Mouse (Mus musculus) hindbrain, embryonic 13.5 days (tissue): ENCODE measurements at regions not wholly inside any gene's neighbourhood (a gene's known extent, or its start where the extent isn't known, plus 50 kb on each side); places are given as distances from the start of the nearest gene placed in this dataset.

Experiments used
- ATAC-seq: fragments of 200-750 bp; cut with Nextera tagmentation; 2 replicates; pipeline ENCODE4 v1.8.0; 2017; ENCODE audit warnings: moderate TSS enrichment; ENCODE audit not compliant: low FRiP score
- H3K27ac ChIP-seq: fragments of 300-500 bp; sonication (generic); 2 replicates; pipeline ENCODE4 v1.5.1; 2015; ENCODE audit warnings: inconsistent platforms, mild to moderate bottlenecking, moderate library complexity
- H3K27me3 ChIP-seq: fragments of 300-500 bp; sonication (generic); 2 replicates; pipeline ENCODE4 v1.6.1; 2015; ENCODE audit warnings: mild to moderate bottlenecking, inconsistent platforms
- H3K36me3 ChIP-seq: fragments of 300-500 bp; sonication (generic); 2 replicates; pipeline ENCODE4 v1.6.1; 2015; ENCODE audit warnings: mild to moderate bottlenecking, inconsistent platforms
- H3K4me1 ChIP-seq: fragments of 300-500 bp; sonication (generic); replicated peaks from 2 replicates; pipeline ENCODE4 v1.6.1; 2015; ENCODE audit warnings: inconsistent platforms
- H3K4me2 ChIP-seq: fragments of 300-500 bp; sonication (generic); 2 replicates; pipeline ENCODE4 v1.6.1; 2015; ENCODE audit warnings: inconsistent platforms, mild to moderate bottlenecking, moderate library complexity
- H3K4me3 ChIP-seq: fragments of 300-500 bp; sonication (generic); 2 replicates; pipeline ENCODE4 v1.5.1; 2015; ENCODE audit warnings: mild to moderate bottlenecking, inconsistent platforms
- H3K9ac ChIP-seq: fragments of 300-500 bp; sonication (generic); 2 replicates; pipeline ENCODE4 v1.6.1; 2015; ENCODE audit warnings: mild to moderate bottlenecking, inconsistent platforms
- H3K9me3 ChIP-seq: fragments of 300-500 bp; sonication (generic); 2 replicates; pipeline ENCODE4 v1.6.1; 2016; ENCODE audit warnings: inconsistent platforms
- WGBS: fragments of 180-500 bp; shearing (Covaris S2); methylation state at CpG from one replicate; pipeline ENCODE4 v1.1.7; 2015; 5-methylcytosine and 5-hydroxymethylcytosine counted together

DNA sequence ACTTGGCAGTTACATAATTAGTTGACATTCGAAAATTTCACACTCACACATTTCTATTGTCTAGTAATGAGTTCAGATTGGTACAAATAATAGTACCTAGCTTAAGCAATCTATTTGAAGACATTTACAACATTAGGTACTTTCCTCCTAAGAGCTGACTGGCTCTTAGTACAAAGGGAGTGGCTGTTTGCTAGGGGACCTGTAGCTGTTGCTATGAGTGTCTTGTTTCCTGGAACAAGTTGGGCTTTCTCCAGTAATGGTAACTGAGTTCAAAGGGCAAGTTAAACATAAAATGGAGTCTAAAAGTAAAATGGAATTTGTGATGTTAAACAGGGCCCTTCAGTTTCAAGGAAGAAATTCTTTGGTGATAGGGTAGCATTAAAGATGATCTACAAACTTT, 910.4 kb downstream of the Diaph3 start:
- Histone ChIP-seq H3K27ac (no peak overlapping the region), H3K36me3 (no peaks in the 10 kb centered on the region), H3K9ac (no peak overlapping the region), H3K4me1 (no peaks in the 10 kb centered on the region), H3K9me3 (no peaks in the 10 kb centered on the region), H3K4me3 (no peak overlapping the region), H3K27me3 (no peaks in the 10 kb centered on the region), H3K4me2 (no peak overlapping the region)
- 73% methylated on average over 1 of the region's 1 CpGs for WGBS
- no peak for ATAC-seq

- 88% methylated on average over 2 of the region's 2 CpGs for WGBS
Observed at GRCm38 (mm10) chr14:86229755-86230154, 911.3 kb downstream of the Diaph3 start.

GRCm38 (mm10) chr14:86215711-86216110, 925.3 kb downstream of the Diaph3 start:
- no peaks in the 10 kb centered on the region for H3K36me3 ChIP-seq
- no peak overlapping the region for H3K4me3 ChIP-seq
- no peaks in the 10 kb centered on the region for H3K9me3 ChIP-seq
- 91% methylated on average over 9 of the region's 9 CpGs for WGBS
- no peak overlapping the region for H3K9ac ChIP-seq
- no peak for ATAC-seq
- no peak overlapping the region for H3K4me2 ChIP-seq
- no peaks in the 10 kb centered on the region for H3K4me1 ChIP-seq
- no peak overlapping the region for H3K27ac ChIP-seq
- no peaks in the 10 kb centered on the region for H3K27me3 ChIP-seq

More at GRCm38 (mm10) chr14:86229755-86230154, 911.3 kb downstream of the Diaph3 start:
- Histone ChIP-seq H3K27ac (no peak overlapping the region), H3K4me2 (no peak overlapping the region), H3K36me3 (no peaks in the 10 kb centered on the region), H3K9ac (no peak overlapping the region), H3K4me1 (no peaks in the 10 kb centered on the region), H3K27me3 (no peaks in the 10 kb centered on the region), H3K9me3 (no peaks in the 10 kb centered on the region), H3K4me3 (no peak overlapping the region)
- no peak for ATAC-seq

- no peaks in the 10 kb centered on the region for H3K9me3 ChIP-seq
- no peaks in the 10 kb centered on the region for H3K4me1 ChIP-seq
- H3K4me3 ChIP-seq: no peak overlapping the region
- no peak overlapping the region for H3K27ac ChIP-seq
- 0 out of 2 replicates have a peak, but pooled peaks have one; percentile 32 for ATAC-seq
- no peak overlapping the region for H3K9ac ChIP-seq
- H3K4me2 ChIP-seq: no peak overlapping the region
- H3K36me3 ChIP-seq: no peaks in the 10 kb centered on the region
- WGBS: 76% methylated on average over 3 of the region's 3 CpGs
- no peaks in the 10 kb centered on the region for H3K27me3 ChIP-seq
Observed at GRCm38 (mm10) chr14:86211654-86212053, 929.4 kb downstream of the Diaph3 start.

DNA sequence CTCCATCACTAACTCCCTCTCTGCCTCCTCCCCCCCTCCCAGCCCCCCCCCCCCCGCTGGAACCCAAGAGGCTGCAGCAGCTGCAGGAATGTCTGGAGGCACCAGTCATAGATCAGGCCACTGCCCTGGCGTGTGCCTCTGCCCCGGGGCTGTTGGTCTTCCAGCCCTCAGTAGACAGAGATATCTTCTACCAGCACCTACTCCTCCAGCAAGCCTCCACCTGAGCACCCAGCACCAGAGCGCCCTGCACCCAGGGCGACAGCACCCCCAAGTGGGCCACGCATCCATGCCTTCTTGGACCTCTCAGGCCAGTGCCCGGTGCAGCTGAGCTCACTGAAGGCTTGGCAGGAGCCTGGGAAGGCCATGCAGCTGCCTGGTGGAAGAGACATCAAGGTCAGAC, 936.5 kb downstream of the Diaph3 start:
- ATAC-seq: no peak
- no peak overlapping the region for H3K4me3 ChIP-seq
- no peak overlapping the region for H3K9ac ChIP-seq
- no peak overlapping the region for H3K27ac ChIP-seq
- no peak overlapping the region for H3K4me2 ChIP-seq
- H3K4me1 ChIP-seq: no peaks in the 10 kb centered on the region
- WGBS: 79% methylated on average over 7 of the region's 7 CpGs
- H3K27me3 ChIP-seq: no peaks in the 10 kb centered on the region
- H3K36me3 ChIP-seq: no peaks in the 10 kb centered on the region
- no peaks in the 10 kb centered on the region for H3K9me3 ChIP-seq

- no peaks in the 10 kb centered on the region for H3K27me3 ChIP-seq
- H3K4me2 ChIP-seq: no peak overlapping the region
- 89% methylated on average over 4 of the region's 4 CpGs for WGBS
- H3K4me1 ChIP-seq: no peaks in the 10 kb centered on the region
- H3K27ac ChIP-seq: no peak overlapping the region
- H3K36me3 ChIP-seq: no peaks in the 10 kb centered on the region
- no peak for ATAC-seq
- no peak overlapping the region for H3K9ac ChIP-seq
- H3K9me3 ChIP-seq: no peaks in the 10 kb centered on the region
- H3K4me3 ChIP-seq: no peak overlapping the region
Observed at GRCm38 (mm10) chr14:86197864-86198263, 943.2 kb downstream of the Diaph3 start.

DNA sequence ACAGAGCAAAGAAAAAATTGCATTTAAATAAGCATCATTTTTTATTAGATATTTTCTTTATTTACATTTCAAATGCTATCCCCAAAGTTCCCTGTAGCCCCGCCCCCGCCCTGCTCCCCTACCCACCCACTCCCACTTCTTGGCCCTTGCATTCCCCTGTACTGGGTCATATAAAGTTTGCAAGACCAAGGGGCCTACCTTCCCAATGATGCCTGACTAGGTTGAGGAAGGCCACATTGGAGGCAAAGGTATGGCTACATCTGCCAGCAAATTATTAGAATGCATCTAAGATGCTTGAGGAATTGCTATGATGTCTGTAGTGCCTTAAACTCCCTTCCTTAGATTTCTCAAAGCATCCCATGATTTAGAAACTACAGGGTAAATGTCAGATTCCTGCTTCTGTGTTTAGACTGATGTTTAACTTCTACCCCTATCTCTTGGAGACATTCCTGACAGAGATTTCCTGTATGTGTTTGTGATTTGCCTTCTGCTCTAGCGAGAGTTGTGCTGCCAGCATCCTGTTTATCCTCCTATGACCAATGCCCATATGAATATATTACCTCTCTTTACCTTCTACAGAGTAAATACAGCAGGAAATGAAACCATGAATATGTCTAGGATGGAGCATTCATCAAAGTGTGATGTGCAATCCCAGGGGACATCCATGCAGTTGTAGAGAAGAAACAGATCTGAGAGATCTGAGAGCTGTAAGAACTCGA, 956.2 kb downstream of the Diaph3 start:
- Histone ChIP-seq H3K4me2 (no peak overlapping the region), H3K27ac (no peak overlapping the region), H3K9ac (no peak overlapping the region), H3K27me3 (no peaks in the 10 kb centered on the region), H3K4me3 (no peak overlapping the region), H3K9me3 (no peaks in the 10 kb centered on the region), H3K36me3 (no peaks in the 10 kb centered on the region), H3K4me1 (no peaks in the 10 kb centered on the region)
- ATAC-seq: no peak
- WGBS: 87% methylated on average over 4 of the region's 4 CpGs

DNA sequence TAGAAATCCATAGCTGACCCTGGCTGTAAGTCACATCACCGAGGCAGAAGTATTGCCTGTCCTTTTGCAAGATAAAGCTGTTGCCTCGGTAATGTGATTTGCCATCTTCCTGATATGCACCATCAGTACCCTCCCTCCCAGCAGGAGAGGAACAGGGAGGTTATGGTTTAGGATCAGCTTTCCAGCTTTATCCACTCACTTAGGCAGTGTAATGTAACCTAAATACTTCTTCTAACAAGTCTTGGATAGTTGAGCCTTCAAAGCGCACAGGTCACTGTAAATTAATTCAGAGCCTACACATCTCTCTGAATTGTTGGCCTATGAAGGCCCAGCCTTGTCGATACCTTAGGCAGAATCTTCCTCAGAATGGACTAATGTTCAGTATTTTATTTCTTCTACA, 962.5 kb downstream of the Diaph3 start:
- Histone ChIP-seq H3K36me3 (no peaks in the 10 kb centered on the region), H3K9me3 (no peaks in the 10 kb centered on the region), H3K4me1 (no peaks in the 10 kb centered on the region), H3K4me2 (no peak overlapping the region), H3K27ac (no peak overlapping the region), H3K9ac (no peak overlapping the region), H3K27me3 (no peaks in the 10 kb centered on the region), H3K4me3 (no peak overlapping the region)
- no peak for ATAC-seq
- 70% methylated on average over 4 of the region's 4 CpGs for WGBS

GRCm38 (mm10) chr14:86171118-86171517, 969.9 kb downstream of the Diaph3 start:
- H3K4me3 ChIP-seq: no peak overlapping the region
- ATAC-seq: no peak
- H3K36me3 ChIP-seq: no peaks in the 10 kb centered on the region
- H3K4me2 ChIP-seq: no peak overlapping the region
- WGBS: 32% methylated on average over 1 of the region's 1 CpGs
- H3K27ac ChIP-seq: no peak overlapping the region
- H3K9me3 ChIP-seq: no peaks in the 10 kb centered on the region
- H3K4me1 ChIP-seq: no peaks in the 10 kb centered on the region
- no peak overlapping the region for H3K9ac ChIP-seq
- H3K27me3 ChIP-seq: no peaks in the 10 kb centered on the region

- H3K9me3 ChIP-seq: no peaks in the 10 kb centered on the region
- H3K4me3 ChIP-seq: no peak overlapping the region
- WGBS: 93% methylated on average over 10 of the region's 10 CpGs
- no peaks in the 10 kb centered on the region for H3K36me3 ChIP-seq
- 0 out of 2 replicates have a peak, but pooled peaks cover 3% of the 10 kb centered on the region for H3K4me1 ChIP-seq
- ATAC-seq: no peak
- H3K27me3 ChIP-seq: no peaks in the 10 kb centered on the region
- H3K9ac ChIP-seq: no peak overlapping the region
- H3K27ac ChIP-seq: no peak overlapping the region
- no peak overlapping the region for H3K4me2 ChIP-seq
Observed at GRCm38 (mm10) chr14:86159151-86159550, 981.9 kb downstream of the Diaph3 start.

DNA sequence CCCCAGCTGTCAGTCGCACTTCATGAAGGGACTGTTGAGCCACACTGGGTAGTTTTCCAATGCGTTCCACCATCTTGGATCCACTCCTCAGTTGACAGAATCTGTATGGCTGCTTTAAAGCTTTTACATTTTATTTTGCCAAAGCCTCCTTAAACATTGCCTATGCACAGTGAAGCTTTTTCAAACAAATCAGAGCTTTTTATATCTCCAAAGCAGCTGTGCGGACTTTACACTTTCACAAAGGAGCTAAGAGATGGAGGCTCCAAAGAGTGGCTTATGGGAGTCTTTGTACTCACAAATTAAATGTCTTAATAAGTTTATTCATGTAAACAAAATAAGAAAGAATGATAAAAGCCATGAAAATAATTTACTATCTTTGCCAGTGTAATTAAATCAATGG, 986.3 kb downstream of the Diaph3 start:
- H3K4me3 ChIP-seq: no peak overlapping the region
- no peaks in the 10 kb centered on the region for H3K9me3 ChIP-seq
- H3K4me2 ChIP-seq: no peak overlapping the region
- H3K27me3 ChIP-seq: no peaks in the 10 kb centered on the region
- H3K27ac ChIP-seq: no peak overlapping the region
- no peak for ATAC-seq
- no peaks in the 10 kb centered on the region for H3K36me3 ChIP-seq
- no peak overlapping the region for H3K9ac ChIP-seq
- 0 out of 2 replicates have a peak, but pooled peaks cover 3% of the 10 kb centered on the region for H3K4me1 ChIP-seq
- WGBS: 79% methylated on average over 3 of the region's 3 CpGs

DNA sequence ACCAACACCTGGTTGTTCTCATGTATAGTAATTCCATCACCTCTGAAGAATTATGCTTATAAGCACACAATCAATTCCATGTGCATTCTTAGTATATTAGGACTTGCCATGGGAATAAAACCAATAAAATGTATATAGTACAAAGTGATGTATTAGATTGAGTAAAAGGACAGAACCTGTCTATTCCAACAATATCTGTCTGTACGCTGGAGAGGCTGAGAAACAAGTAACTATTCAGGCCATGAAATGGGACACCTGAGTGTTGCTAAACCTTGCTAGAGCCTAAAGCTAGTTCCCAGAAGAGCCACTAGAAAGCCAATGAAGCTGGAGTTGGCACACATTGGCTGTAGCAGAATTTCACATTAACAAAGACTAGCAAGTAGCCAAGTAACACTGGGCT, 989.8 kb downstream of the Diaph3 start:
- Histone ChIP-seq H3K9ac (no peak overlapping the region), H3K4me1 (0 out of 2 replicates have a peak, but pooled peaks cover 3% of the 10 kb centered on the region), H3K27ac (no peak overlapping the region), H3K36me3 (no peaks in the 10 kb centered on the region), H3K4me3 (no peak overlapping the region), H3K9me3 (no peaks in the 10 kb centered on the region), H3K27me3 (no peaks in the 10 kb centered on the region), H3K4me2 (no peak overlapping the region)
- 93% methylated on average over 1 of the region's 1 CpGs for WGBS
- no peak for ATAC-seq

DNA sequence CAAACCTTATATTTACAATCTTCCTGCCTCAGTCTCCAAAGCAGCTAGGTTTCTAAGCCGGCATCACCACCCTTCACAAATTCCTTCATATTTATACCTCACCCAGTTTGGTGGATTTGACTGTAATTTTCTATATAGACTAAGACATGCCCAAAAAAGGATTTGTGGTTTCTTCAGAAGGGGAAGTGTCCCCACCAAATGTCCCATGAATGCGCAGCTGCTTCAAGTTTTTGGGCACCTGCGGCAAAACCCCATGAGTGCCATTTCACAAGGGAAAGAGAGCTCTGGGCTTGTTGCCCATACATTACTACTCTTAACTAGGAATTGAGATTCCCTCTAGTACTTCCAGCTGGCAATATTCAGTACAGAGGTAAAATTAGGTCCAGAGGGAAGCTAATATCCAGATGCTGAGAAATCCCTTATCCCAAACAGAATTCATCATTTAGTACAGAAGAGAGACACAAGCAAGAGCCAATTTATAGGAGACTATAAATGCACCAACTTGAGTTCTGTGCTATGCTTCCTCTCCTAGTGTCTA, 990.6 kb downstream of the Diaph3 start:
- no peak overlapping the region for H3K4me2 ChIP-seq
- H3K36me3 ChIP-seq: no peaks in the 10 kb centered on the region
- ATAC-seq: no peak
- WGBS: 95% methylated on average over 3 of the region's 3 CpGs
- H3K27ac ChIP-seq: no peak overlapping the region
- H3K9ac ChIP-seq: no peak overlapping the region
- H3K9me3 ChIP-seq: no peaks in the 10 kb centered on the region
- no peaks in the 10 kb centered on the region for H3K27me3 ChIP-seq
- H3K4me3 ChIP-seq: no peak overlapping the region
- H3K4me1 ChIP-seq: 0 out of 2 replicates have a peak, but pooled peaks cover 3% of the 10 kb centered on the region
